ENCODE assay signal across 15 mouse cellular contexts in the genomic region with DNA sequence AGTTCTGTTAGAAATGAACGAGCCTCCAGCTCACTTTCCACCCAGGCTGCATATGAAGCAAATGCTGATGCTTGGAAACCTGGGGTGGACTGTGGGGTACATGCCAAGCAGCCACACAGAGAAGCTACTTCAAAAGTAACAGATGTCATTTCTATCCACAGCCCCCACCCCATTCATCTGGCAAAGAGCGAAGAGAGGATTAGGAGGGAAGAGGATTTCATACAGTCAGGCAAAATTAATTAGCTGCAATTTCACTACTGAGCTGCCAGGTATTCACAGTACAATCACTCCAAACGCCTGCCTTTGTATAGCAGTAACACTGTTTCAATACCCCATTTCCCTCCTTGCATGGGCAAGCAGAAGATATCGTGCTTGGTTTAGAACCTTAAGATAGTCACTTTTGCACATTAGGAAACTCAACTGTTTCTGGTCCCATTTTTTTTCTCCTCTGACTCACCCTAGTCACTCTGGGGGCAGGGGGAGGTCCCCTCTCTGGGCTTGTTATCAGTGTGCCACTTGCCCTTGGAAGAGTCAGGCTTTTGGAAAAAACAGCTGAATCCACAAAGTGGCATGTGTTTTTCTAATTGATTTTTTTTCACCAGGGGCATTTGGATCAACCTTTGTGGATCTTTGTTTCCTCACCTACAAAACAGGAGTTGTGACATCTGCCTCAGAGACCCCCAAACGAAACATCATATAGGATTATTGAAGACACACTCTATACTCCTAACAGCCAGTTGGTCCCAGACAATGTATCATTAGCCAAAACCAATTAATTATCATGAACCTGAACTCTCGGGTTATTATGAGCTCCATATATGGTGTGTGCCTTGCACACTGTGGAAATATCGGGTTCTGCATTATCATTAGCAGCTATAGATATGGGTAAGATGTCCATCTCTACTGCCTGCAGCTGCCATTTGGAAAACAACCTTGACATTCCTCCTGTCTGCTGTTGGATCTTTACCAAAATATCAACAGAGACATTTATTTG.
DNase-seq lines count a peak whose midpoint lies in the region; ATAC-seq and TF ChIP-seq lines count a peak whose summit lies in the region.
"Had no signal": no experiment of that assay in that cellular context is flagged by ENCODE, and none has a peak within 500 bp of the region (broad histone marks: within the 10 kb centered on the region; RNA-seq: fewer than 3 reads in every experiment).

No protein-coding gene starts in this region.

- peaks cover 5% of the 10 kb centered on the region for H3K4me1 ChIP-seq in forebrain, embryonic 16.5 days (replicated peaks; ENCODE audit: control insufficient read depth, insufficient read depth, low read length)
- no peaks in the 10 kb centered on the region for H3K4me1 ChIP-seq in midbrain, postnatal 0 days (ENCODE audit: insufficient read depth, low read length)
- H3K4me1 ChIP-seq: heart, embryonic 15.5 days; stomach, embryonic 15.5 days had no signal

- peak; percentile 90 for ATAC-seq in forebrain, embryonic 16.5 days
- ATAC-seq in midbrain, postnatal 0 days (ENCODE audit: low FRiP score) = no peak
- ATAC-seq: inflammation-experienced regulatory T-cells, adult 6 months had no signal

- H3K27ac ChIP-seq in forebrain, embryonic 16.5 days (ENCODE audit: low read length) = no peak overlapping the region
- no peak overlapping the region for H3K27ac ChIP-seq in midbrain, postnatal 0 days (ENCODE audit: low read depth, low read length)
- H3K27ac ChIP-seq: heart, embryonic 15.5 days; liver, embryonic 14.5 days; stomach, embryonic 15.5 days had no signal

- 21% methylated on average over 7 of the region's 7 CpGs for WGBS in forebrain, embryonic 16.5 days
- 48% methylated on average over 7 of the region's 7 CpGs for whole genome bisulfite sequencing in midbrain, postnatal 0 days

- DNase-seq in layer of hippocampus, adult 11-12 months (ENCODE audit: low spot score) = peak; percentile 9
- no peak for DNase-seq in layer of hippocampus, postnatal 25 days (ENCODE audit: extremely low spot score in 1 of 2, low spot score in 1 of 2)
- DNase-seq in adrenal gland, postnatal 36 days = peak; percentile 34 to 52
- DNase-seq in midbrain, postnatal 0 days (ENCODE audit: low spot score) = peak; percentile 61
- no peak for DNase-seq in thymus, adult 18-20 months
- no peak for DNase-seq in heart, adult 8-10 months (ENCODE audit: low spot score)
- DNase-seq: cerebellum, adult 18-20 months; gastrocnemius, postnatal 25 days; lung, postnatal 14 days; thymus, postnatal 4 days had no signal

- no peak overlapping the region for H3K9ac ChIP-seq in forebrain, embryonic 16.5 days (replicated peaks; ENCODE audit: low read depth, low read length)
- no peak overlapping the region for H3K9ac ChIP-seq in midbrain, postnatal 0 days (replicated peaks; ENCODE audit: low read length, poor library complexity, severe bottlenecking)
- H3K9ac ChIP-seq: heart, embryonic 15.5 days; liver, embryonic 14.5 days; stomach, embryonic 15.5 days had no signal

- H3K4me2 ChIP-seq in forebrain, embryonic 16.5 days (ENCODE audit: low read length) = no peak overlapping the region
- H3K4me2 ChIP-seq in midbrain, postnatal 0 days (ENCODE audit: low read depth, low read length, poor library complexity, severe bottlenecking) = no peak overlapping the region
- H3K4me2 ChIP-seq: heart, embryonic 15.5 days; stomach, embryonic 15.5 days had no signal

- H3K9me3 ChIP-seq in forebrain, embryonic 16.5 days (ENCODE audit: control insufficient read depth, low read length) = no peaks in the 10 kb centered on the region
- H3K9me3 ChIP-seq in midbrain, postnatal 0 days (ENCODE audit: low read length) = no peaks in the 10 kb centered on the region
- H3K9me3 ChIP-seq: heart, embryonic 15.5 days; stomach, embryonic 15.5 days had no signal

- H3K4me3 ChIP-seq in forebrain, embryonic 16.5 days (replicated peaks; ENCODE audit: low read length) = no peak overlapping the region
- no peak overlapping the region for H3K4me3 ChIP-seq in midbrain, postnatal 0 days (ENCODE audit: low read depth, low read length)
- H3K4me3 ChIP-seq: heart, embryonic 15.5 days; stomach, embryonic 15.5 days had no signal

- H3K27me3 ChIP-seq in forebrain, embryonic 16.5 days (replicated peaks; ENCODE audit: control insufficient read depth, insufficient read depth, low read length) = no peaks in the 10 kb centered on the region
- H3K27me3 ChIP-seq in midbrain, postnatal 0 days (ENCODE audit: insufficient read depth, low read length) = no peaks in the 10 kb centered on the region
- H3K27me3 ChIP-seq: heart, embryonic 15.5 days; stomach, embryonic 15.5 days had no signal

- H3K36me3 ChIP-seq in forebrain, embryonic 16.5 days (ENCODE audit: control insufficient read depth, insufficient read depth) = no peaks in the 10 kb centered on the region
- H3K36me3 ChIP-seq in midbrain, postnatal 0 days (ENCODE audit: insufficient read depth, low read length) = no peaks in the 10 kb centered on the region
- H3K36me3 ChIP-seq: heart, embryonic 15.5 days; stomach, embryonic 15.5 days had no signal

- TF ChIP-seq CTCF in midbrain, postnatal 0 days (IDR thresholded peaks at IDR 0.05) = no peak

Comparison
In these comparisons a context has a peak if more than half of its experiments do, and no peak if none do; other contexts are left out.
1. DNase-seq: peak in layer of hippocampus, adult 11-12 months (single experiment), adrenal gland, postnatal 36 days (2 of 2) and midbrain, postnatal 0 days (single experiment); none in layer of hippocampus, postnatal 25 days (0 of 2), thymus, adult 18-20 months (0 of 2) and heart, adult 8-10 months (single experiment).